Mouse (Mus musculus) limb, embryonic 12.5 days (tissue): ENCODE data around the gene Plch2. TPM values are rescaled to one million over a fixed set of nuclear protein-coding genes. Genes with fewer than 3 reads are reported as not detected.

Experiments used
- ATAC-seq: fragments of 200-750 bp; cut with Nextera tagmentation; 2 replicates; pipeline ENCODE4 v1.8.0; 2017; ENCODE audit warnings: low read depth, moderate TSS enrichment; ENCODE audit not compliant: insufficient number of reproducible peaks, insufficient read depth, low FRiP score, low TSS enrichment
- H3K27ac ChIP-seq: fragments of 300-500 bp; sonication (generic); 2 replicates; pipeline ENCODE4 v1.5.1; 2016; ENCODE audit warnings: mild to moderate bottlenecking, moderate library complexity
- H3K27me3 ChIP-seq: fragments of 300-500 bp; sonication (generic); 2 replicates; pipeline ENCODE4 v1.6.1; 2016; ENCODE audit warnings: mild to moderate bottlenecking, moderate library complexity
- H3K36me3 ChIP-seq: fragments of 300-500 bp; sonication (generic); 2 replicates; pipeline ENCODE4 v1.6.1; 2016; ENCODE audit warnings: mild to moderate bottlenecking, moderate library complexity
- H3K4me1 ChIP-seq: fragments of 300-500 bp; sonication (generic); replicated peaks from 2 replicates; pipeline ENCODE4 v1.6.1; 2016
- H3K4me2 ChIP-seq: fragments of 300-500 bp; sonication (generic); 2 replicates; pipeline ENCODE4 v1.6.1; 2016; ENCODE audit warnings: mild to moderate bottlenecking, moderate library complexity
- H3K4me3 ChIP-seq: fragments of 300-500 bp; sonication (generic); replicated peaks from 2 replicates; pipeline ENCODE4 v1.5.1; 2016; ENCODE audit warnings: mild to moderate bottlenecking
- H3K9ac ChIP-seq: fragments of 300-500 bp; sonication (generic); replicated peaks from 2 replicates; pipeline ENCODE4 v1.6.1; 2016; ENCODE audit warnings: mild to moderate bottlenecking, moderate library complexity
- H3K9me3 ChIP-seq: fragments of 300-500 bp; sonication (generic); 2 replicates; pipeline ENCODE4 v1.6.1; 2016; ENCODE audit warnings: mild to moderate bottlenecking, moderate library complexity
- WGBS: fragments of 180-500 bp; shearing (Covaris S2); methylation state at CpG from one replicate; pipeline ENCODE4 v1.1.7; 2016; 5-methylcytosine and 5-hydroxymethylcytosine counted together
- polyA plus RNA-seq: library from polyadenylated mRNA; unstranded; fragments of >200 nt; fragmentation: Nextera tagmentation; extraction: Ambion mirVana; gene quantifications from 2 replicates; pipeline ENCODE4 v1.2.1, GENCODE M21; 2016

Plch2 gene
- polyA plus RNA-seq, 1 experiment from 2014 or later: 2.3 TPM

DNA sequence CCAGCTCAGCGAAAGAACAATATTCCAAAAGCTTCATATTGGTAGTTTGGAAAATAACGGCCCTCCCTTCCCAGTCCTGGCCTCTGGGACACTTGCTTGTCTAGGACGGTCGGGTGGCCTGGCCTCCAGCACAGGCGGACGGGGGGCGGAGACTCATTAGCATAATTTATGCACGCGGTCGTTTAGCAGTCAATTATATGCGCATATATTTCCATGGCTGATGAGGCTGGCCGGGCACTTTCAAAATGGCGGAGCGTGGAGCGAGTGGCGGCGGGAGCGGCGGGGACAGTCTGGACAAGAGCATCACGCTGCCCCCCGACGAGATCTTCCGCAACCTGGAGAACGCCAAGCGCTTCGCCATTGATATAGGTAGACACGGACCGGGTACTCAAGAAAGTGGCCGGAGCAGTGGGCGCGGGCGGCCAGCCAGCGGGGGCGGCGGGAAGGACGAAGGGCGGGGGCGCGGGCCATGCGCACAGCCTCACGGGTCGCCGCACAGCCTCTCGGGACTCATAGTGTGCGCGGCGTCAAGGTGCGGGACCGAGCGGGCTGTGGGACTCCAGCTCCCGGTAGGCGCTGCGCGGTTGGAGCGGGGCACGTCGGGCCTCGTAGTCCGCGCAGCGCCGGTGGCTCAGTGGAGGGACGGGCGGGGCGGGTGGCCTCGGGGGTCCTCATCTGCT is 92.5 kb downstream of the Plch2 start, which contains the start of gene Pank4:
Gene Pank4, plus strand, starts transcription at position 223 of the 680 bp plus-strand sequence.
- Histone ChIP-seq H3K27me3 (peaks cover 46% of the 10 kb centered on the region), H3K4me1 (peaks cover 56% of the 10 kb centered on the region), H3K9ac (peak within 1 kb of the TSS; percentile 86), H3K27ac (peak within 1 kb of the TSS; percentile 89), H3K4me2 (peak within 1 kb of the TSS; percentile 75), H3K4me3 (peak within 1 kb of the TSS; percentile 91), H3K9me3 (no peaks in the 10 kb centered on the region), H3K36me3 (peaks cover 10% of the 10 kb centered on the region)
- peak; percentile 88 for ATAC-seq
- 1% methylated on average over 66 of the region's 66 CpGs for WGBS

DNA sequence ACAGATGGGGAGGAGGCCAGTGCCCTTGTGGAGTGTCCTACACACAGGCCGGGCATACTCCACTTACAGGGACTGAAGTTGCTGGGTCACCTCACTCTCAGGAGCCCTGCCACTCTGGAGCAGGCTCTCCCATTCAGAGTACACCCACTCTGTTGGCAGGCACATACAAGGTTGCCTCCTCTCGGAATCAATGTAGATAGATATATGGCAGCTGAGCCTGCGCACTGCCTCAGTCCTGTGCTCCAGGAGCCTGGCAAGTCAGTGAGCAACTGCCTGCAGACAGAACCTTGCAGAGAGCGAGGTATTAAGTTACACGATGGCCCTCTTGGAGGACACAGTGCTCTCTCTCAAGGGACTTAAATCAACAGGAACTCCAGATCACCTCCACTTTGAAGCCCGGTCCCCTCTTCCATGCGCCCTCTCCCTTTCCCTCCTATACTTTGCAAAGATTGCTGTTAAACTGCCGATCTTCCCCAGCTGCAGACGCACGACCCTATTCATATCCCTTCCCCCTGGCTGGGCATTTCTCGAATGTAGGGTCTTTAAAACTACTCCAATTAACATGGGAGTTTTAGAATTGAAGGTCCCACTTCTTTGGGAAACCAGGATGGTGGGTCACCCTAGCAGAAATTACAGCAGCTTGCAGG is 93.3 kb downstream of the Plch2 start:
- no peak for ATAC-seq

DNA sequence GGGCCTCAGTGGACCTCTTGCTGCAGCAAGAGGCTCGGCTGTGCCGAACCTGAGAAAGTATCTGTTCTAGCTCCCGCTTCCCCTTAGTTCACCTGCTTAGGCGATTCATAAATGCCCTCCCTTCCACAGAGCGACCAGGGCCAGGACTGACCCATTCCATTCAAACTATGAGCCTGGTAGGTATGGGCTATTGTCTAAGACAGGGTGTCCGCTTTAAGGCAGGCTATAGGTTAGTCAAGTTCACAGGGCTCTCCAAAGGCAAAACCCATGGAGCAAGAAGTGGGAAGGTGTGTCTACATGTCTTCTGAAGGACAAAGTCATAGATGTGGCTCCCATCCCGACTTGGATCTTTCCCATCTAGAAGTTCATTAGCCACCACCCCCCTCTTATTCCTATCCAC is 93.9 kb downstream of the Plch2 start:
- H3K27ac ChIP-seq: no peak overlapping the region
- no peaks in the 10 kb centered on the region for H3K9me3 ChIP-seq
- peaks cover 8% of the 10 kb centered on the region for H3K36me3 ChIP-seq
- H3K9ac ChIP-seq: no peak overlapping the region
- peaks cover 60% of the 10 kb centered on the region for H3K27me3 ChIP-seq
- no peak overlapping the region for H3K4me3 ChIP-seq
- 83% methylated on average over 7 of the region's 7 CpGs for WGBS
- ATAC-seq: no peak
- peaks cover 70% of the 10 kb centered on the region for H3K4me1 ChIP-seq
- no peak overlapping the region for H3K4me2 ChIP-seq

More for the DNA sequence above, 93.3 kb downstream of the Plch2 start:
- no peak overlapping the region for H3K27ac ChIP-seq
- peaks cover 54% of the 10 kb centered on the region for H3K27me3 ChIP-seq
- 18% methylated on average over 11 of the region's 11 CpGs for WGBS
- H3K4me1 ChIP-seq: peaks cover 63% of the 10 kb centered on the region
- peak overlapping the region; percentile 75 for H3K4me2 ChIP-seq
- no peaks in the 10 kb centered on the region for H3K9me3 ChIP-seq
- peak overlapping the region; percentile 91 for H3K4me3 ChIP-seq
- 0 out of 2 replicates have a peak overlapping the region, but pooled peaks have one; percentile 12 for H3K9ac ChIP-seq
- peaks cover 8% of the 10 kb centered on the region for H3K36me3 ChIP-seq

DNA sequence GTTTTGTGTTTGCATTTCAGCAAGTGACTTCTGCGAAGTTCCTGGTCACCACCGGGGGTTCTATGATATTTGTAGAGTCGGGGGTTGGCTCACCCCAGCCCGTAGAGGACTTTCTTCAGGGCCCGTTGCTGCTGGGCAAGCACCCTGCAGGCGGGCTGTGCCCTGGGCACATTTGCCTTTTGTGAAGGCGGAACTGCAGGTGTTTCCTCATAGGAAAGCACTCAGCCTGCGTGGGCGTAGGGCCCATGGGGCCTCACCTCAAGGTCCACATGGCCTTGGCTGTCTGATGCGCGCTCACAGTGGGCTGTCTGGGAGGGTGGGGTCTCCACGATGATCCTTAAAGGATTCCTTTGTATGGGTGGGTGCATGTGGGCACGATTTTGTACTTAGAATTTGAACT is 94.7 kb downstream of the Plch2 start:
- H3K27ac ChIP-seq: no peak overlapping the region

DNA sequence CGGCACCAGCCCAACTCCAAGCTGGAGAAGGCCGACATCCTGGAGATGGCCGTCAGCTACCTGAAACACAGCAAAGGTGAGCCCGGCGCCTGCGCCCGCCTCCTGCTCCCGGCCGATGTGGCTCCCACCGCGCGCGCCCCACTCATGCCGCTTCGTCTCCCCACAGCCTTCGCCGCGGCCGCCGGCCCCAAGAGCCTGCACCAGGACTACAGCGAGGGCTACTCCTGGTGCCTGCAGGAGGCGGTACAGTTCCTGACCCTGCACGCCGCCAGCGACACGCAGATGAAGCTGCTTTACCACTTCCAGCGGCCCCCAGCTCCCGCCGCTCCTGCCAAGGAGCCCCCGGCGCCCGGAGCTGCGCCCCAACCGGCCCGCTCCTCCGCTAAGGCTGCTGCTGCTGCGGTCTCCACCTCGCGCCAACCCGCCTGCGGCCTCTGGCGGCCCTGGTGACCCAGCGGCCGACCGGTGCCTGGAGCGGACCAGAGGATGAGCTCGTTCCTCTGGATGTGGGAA is 95.3 kb downstream of the Plch2 start:
- ATAC-seq: no peak
- H3K9ac ChIP-seq: peak overlapping the region; percentile 53
- H3K9me3 ChIP-seq: no peaks in the 10 kb centered on the region
- H3K4me1 ChIP-seq: peaks cover 79% of the 10 kb centered on the region
- H3K36me3 ChIP-seq: peaks cover 6% of the 10 kb centered on the region
- peak overlapping the region; percentile 89 for H3K4me2 ChIP-seq
- peaks cover 72% of the 10 kb centered on the region for H3K27me3 ChIP-seq
- H3K4me3 ChIP-seq: peak overlapping the region; percentile 46
- WGBS: under 1% methylated on average over 47 of the region's 47 CpGs
- H3K27ac ChIP-seq: no peak overlapping the region

More for the DNA sequence above, 94.7 kb downstream of the Plch2 start:
- H3K27me3 ChIP-seq: peaks cover 67% of the 10 kb centered on the region
- WGBS: 20% methylated on average over 13 of the region's 13 CpGs
- H3K4me3 ChIP-seq: peak overlapping the region; percentile 46
- peaks cover 8% of the 10 kb centered on the region for H3K36me3 ChIP-seq
- H3K9me3 ChIP-seq: no peaks in the 10 kb centered on the region
- no peak overlapping the region for H3K9ac ChIP-seq
- peaks cover 77% of the 10 kb centered on the region for H3K4me1 ChIP-seq
- peak overlapping the region; percentile 89 for H3K4me2 ChIP-seq
- no peak for ATAC-seq

DNA sequence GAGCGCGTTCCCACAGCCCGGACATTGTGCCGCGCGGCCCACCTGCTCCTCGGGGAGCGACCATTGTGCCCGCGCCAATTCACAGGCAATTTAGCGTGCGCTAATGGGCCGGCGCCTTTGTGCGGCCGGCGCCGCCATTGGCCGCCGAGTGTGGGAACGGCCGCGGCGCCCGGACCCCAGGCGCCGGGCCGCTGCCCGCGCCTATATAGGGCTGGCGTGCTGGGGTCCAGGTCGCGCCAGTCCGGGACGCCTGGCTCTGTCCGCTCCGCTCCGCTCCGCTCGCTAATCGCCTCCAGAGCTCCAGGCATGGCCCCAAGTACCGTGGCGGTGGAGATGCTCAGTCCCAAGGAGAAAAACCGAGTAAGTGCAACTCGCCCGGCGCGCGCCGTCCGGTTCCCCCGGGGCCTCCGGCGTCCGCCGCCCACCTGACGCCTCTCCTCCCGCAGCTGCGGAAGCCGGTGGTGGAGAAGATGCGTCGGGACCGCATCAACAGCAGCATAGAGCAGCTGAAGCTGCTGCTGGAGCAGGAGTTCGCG is 95.8 kb downstream of the Plch2 start, which contains the start of gene Hes5:
Gene Hes5, plus strand, starts transcription at position 234 of the 536 bp plus-strand sequence.
- peak within 1 kb of the TSS; percentile 53 for H3K9ac ChIP-seq
- ATAC-seq: no peak
- peak within 1 kb of the TSS; percentile 89 for H3K4me2 ChIP-seq
- no peaks in the 10 kb centered on the region for H3K9me3 ChIP-seq
- under 1% methylated on average over 65 of the region's 65 CpGs for WGBS
- peaks cover 78% of the 10 kb centered on the region for H3K27me3 ChIP-seq
- no peak within 1 kb of the TSS for H3K27ac ChIP-seq
- peak within 1 kb of the TSS; percentile 46 for H3K4me3 ChIP-seq
- H3K36me3 ChIP-seq: 0 out of 2 replicates have a peak, but pooled peaks cover under 1% of the 10 kb centered on the region
- peaks cover 76% of the 10 kb centered on the region for H3K4me1 ChIP-seq

DNA sequence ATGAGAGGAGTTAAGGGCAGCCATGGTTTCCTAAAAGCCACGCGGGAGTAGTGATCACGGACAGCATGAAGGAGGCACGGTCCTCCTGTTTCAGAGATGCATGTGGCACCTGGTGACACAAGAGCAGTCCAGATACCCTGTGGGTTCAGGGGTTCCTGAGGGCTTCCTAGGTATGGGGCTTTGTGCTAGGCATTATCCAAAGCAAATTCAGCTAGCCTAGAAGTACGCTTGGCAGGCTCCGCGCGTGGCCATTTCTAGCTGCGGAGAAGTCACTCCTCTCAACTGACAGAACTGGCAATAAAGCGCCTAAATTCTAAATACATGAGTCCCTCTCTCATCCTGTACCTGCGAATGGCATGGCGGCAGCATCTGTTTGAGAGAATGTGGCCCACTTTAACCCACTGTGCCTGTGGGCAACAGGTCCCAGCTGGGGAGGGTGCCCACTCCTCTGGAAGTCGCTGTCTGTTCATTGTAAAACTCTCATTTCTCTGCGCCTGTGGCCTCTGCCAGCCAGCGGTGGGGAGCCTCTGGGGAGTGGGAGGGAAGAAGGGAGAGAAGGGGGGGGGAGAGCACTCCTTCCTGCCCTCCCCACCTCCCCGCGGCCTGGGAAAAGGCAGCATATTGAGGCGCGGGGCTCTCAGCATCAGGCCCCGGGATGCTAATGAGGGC is 96.4 kb downstream of the Plch2 start:
- ATAC-seq: no peak
- Histone ChIP-seq H3K36me3 (no peaks in the 10 kb centered on the region), H3K4me2 (peak overlapping the region; percentile 89), H3K27me3 (peaks cover 84% of the 10 kb centered on the region), H3K4me1 (peaks cover 70% of the 10 kb centered on the region), H3K9me3 (no peaks in the 10 kb centered on the region), H3K4me3 (peak overlapping the region; percentile 46), H3K9ac (peak overlapping the region; percentile 53; the same call in 1 of the 2 replicates), H3K27ac (no peak overlapping the region)
- 23% methylated on average over 20 of the region's 20 CpGs for WGBS

DNA sequence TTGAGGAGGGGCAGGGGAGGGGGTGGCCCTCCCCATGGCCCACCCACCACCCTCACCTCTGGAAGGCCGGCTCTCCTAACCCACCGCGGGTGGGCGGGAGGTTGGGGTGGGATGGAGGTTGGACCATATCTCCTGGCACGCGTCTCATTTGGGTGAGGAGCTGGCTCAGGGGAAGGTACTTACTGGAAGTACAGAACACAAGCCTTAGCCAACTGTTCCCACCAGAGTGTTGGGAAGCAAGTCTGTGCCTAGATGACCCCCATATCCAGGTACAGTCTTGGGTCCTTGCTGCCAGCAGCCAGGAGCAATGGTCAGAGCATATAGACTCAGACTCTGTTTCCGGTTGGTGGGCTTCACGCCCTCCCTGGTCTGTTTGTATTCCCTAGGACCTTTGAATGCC is 98.0 kb downstream of the Plch2 start:
- Histone ChIP-seq H3K4me2 (peak overlapping the region; percentile 52), H3K27me3 (peaks cover 98% of the 10 kb centered on the region), H3K9ac (no peak overlapping the region), H3K4me1 (peaks cover 64% of the 10 kb centered on the region), H3K36me3 (no peaks in the 10 kb centered on the region), H3K9me3 (no peaks in the 10 kb centered on the region), H3K4me3 (peak overlapping the region; percentile 20; the same call in 1 of the 2 replicates), H3K27ac (0 out of 2 replicates have a peak overlapping the region, but pooled peaks have one; percentile 35)
- no peak for ATAC-seq
- WGBS: 16% methylated on average over 8 of the region's 8 CpGs

DNA sequence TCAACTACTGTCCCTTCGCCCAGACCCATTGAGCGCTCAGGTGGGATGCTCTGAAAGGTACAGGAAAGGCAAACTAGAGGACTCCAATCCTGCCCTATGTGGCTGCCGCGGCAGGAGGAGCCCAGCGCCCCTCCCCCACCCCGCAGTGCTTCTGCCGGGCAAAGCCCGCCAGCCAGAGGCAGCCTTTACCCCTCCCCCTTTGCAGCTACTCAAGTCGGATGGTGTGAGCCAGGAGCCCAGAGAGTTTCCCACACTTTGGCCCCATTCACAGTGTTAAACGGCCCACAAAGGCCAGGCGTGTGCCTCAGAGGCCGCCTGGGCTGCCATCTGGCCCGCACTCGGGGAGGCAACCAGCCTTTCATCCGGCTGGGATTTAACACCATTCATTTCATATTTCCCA is 98.4 kb downstream of the Plch2 start:
- WGBS: 1% methylated on average over 15 of the region's 15 CpGs
- H3K9ac ChIP-seq: peak overlapping the region; percentile 37; the same call in 1 of the 2 replicates

DNA sequence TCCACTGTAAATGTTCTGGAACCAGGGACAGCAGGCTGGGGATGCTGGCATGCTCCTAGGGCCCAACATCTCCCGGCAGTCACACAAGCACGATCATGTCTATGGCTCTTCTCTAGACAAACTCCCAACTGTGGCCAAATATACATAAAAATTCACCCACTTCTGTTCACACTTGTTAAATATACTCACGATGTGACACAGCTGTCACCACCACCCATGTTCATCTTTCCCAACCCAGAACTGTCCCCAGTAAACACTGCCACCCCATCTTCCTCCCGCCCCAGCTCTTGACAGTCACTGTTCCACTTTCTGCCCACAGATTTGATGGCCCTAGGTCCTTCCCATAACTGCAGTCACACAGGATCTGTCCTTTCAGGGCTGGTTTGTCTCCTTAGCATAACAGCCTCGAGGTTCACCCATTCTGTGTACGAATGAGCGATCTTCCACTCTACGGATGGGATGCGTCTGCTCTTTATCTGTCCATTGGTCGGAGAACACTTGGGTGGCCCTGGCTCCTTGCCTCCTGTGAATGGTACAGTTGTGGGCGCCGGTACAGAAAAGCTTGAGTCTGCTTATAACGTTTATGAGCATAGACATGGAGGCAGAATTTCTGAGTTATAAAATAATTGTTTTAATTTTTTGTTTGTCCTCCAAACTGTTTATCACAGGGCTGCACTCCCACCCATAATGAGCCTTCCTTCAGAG is 99.1 kb downstream of the Plch2 start:
- WGBS: 60% methylated on average over 13 of the region's 13 CpGs
- no peak overlapping the region for H3K9ac ChIP-seq
- no peak for ATAC-seq
- no peaks in the 10 kb centered on the region for H3K36me3 ChIP-seq
- no peak overlapping the region for H3K4me3 ChIP-seq
- H3K4me1 ChIP-seq: peaks cover 62% of the 10 kb centered on the region
- no peaks in the 10 kb centered on the region for H3K9me3 ChIP-seq
- H3K27ac ChIP-seq: no peak overlapping the region
- H3K27me3 ChIP-seq: peaks cover 98% of the 10 kb centered on the region
- H3K4me2 ChIP-seq: peak overlapping the region; percentile 52

More for the DNA sequence above, 98.4 kb downstream of the Plch2 start:
- Histone ChIP-seq H3K4me1 (peaks cover 63% of the 10 kb centered on the region), H3K4me3 (peak overlapping the region; percentile 20), H3K4me2 (peak overlapping the region; percentile 52), H3K27ac (0 out of 2 replicates have a peak overlapping the region, but pooled peaks have one; percentile 35), H3K36me3 (no peaks in the 10 kb centered on the region), H3K9me3 (no peaks in the 10 kb centered on the region), H3K27me3 (peaks cover 98% of the 10 kb centered on the region)
- peak; percentile 38; the same call in 1 of the 2 replicates for ATAC-seq
